Mouse (Mus musculus) cerebellum, postnatal 14 days (tissue): Measurements from ENCODE around the gene Plcxd1.
A peak's percentile ranks its signal among the peaks of the same experiment; 100 is the strongest.
"Not testable (repeated sequence)": the region's sequence is repeated elsewhere in the genome, so short reads cannot be mapped to it uniquely, and the experiment has no call there.

Source experiments
- DNase-seq, 2 experiments: peaks; one replicate each; pipeline ENCODE4 v3.0.0; 2021; ENCODE audit warnings: mixed read lengths in 2 of 2

The Plcxd1 gene

DNA sequence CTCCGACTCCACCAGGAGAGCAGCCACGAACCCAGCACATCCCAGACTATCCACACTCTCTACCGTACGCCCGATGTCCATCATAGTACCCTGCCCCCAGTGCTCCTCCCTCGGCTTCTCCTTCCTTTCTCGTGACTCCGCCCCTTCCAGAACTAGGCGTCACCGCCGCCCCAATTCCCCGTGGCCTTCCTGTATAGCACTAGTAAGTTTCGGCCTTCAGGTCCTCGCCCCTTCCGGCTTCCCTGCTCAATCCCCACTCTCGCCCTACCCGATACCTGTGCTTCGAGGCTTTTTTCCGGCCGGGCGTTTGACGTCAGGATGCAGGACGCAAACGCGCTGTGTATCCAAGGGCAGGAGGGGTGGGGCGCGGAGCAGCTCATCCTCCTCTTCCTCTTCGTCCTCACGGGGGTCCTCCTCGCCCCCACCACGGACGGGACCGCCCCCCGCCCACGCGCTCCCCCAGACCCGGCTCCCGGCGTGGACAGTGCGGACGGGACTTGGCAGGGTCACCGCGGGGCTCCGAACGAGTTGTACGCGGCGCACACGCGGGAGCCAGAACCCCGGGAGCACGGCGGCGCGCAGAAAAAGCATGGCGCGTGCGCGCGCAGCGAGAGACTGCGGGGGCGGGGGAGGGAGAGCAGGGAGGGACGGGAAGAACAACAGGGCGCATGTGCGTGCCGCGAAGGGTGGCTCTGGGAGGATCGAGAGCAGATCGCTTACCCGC lies 8.0 kb downstream of the Plcxd1 start, which contains the start of gene Gtpbp6:
Gene Gtpbp6 (minus strand): TSS at position 617 of the 724 bp plus-strand sequence.
- DNase-seq, result peak; percentile 95 to 96

DNA sequence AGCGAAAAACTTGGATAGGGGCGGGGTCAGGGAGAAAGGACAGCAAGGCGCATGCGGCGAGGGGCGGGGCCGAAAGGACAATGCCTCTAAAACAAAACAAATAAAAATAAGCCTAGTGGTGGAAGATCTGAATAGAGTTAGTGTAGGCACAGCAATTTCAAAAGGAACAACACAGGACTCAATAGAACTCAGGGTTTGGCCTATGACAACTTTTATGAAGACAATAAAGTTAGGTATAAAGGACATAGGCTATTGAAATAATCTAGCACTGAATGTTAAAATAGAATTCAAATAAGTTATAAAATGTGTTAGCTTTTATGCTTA lies 8.5 kb downstream of the Plcxd1 start:
- DNase-seq, result no peak

DNA sequence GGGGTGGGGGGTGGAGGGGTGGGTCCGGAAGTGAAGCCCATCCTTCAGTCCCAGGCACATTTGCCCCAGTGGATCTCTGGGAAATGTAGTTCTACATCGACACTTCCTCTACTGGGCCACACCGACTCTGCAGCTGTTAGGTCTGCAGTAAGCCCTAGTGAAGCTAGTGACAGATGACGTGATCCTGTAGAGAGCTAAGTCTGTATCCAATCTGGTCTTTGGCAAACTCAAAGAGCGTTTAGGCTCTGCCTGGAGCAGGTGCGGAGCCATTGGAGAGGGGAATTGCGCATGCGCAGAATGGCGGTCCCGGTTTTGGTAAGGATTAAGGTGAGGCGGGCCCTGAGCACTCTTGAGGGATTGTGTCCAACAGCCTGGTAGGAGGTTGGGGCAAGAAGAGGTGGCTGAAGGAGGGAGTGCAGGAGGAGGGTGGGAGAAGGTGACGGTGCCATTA lies 10.2 kb downstream of the Plcxd1 start, which contains the start of gene Zfp605:
Gene Zfp605 (plus strand): TSS at position 102 of the 451 bp plus-strand sequence.
- DNase-seq, result peak; percentile 96 to 98

DNA sequence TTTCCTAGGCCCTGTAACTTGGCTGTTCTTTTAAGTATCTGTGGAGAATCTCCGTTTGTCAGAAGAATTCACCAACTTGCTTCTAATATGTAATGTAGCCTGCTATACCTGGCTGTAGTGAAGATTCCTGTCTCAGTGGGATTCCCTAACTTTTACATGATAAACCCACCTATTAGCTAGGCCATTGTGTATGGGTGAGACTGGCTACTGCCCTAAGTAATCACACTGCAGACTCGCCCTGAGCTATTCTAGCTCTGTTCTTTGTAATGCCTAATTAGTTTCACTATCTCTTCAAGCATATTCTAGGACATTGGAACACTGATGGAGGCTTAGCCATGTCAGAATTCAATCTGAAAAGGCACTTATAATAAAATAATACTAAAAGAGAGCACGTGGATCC lies 22.6 kb downstream of the Plcxd1 start:
- DNase-seq, result not testable (repeated sequence)

DNA sequence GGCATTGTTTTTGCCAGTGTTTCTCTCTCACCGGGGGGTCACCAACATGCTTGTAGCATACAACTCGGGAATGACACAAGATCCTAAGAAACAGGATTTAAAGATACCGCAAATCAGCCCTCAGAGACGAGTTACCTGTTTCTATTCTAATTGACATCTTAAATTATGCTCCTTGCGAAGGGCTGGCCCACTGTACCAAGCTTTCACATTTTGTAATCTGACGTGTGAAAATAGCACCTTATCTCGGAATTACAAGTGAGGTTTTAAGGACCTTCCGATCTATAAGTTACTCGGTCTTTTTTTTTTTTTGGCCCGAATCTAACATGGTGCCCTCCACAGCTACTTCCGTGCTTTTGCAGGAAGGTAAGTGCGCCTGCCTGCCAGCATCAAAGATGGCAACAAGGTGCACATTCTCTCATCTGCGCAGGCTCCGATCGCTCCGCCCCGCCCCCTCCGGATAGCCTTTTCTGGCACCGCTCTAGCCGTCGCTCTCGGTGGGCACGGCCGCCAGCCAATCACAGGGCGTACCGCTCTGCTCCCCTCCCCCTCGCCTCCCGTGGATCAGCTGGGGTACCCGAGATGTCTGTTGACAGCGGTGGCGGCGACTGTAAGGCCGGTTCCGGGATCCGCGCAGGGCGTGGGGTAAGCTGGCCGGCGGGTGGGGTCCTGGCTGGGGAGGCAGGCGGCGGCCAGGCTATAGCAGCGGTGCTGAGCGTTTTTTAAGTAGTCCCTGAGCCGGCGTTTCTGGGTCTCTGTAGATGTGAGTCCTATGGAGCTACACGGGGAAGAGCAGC lies 35.7 kb downstream of the Plcxd1 start, which contains the start of gene Chfr:
Gene Chfr (plus strand): TSS at position 550 of the 794 bp plus-strand sequence.
- peak; percentile 100 for DNase-seq

DNA sequence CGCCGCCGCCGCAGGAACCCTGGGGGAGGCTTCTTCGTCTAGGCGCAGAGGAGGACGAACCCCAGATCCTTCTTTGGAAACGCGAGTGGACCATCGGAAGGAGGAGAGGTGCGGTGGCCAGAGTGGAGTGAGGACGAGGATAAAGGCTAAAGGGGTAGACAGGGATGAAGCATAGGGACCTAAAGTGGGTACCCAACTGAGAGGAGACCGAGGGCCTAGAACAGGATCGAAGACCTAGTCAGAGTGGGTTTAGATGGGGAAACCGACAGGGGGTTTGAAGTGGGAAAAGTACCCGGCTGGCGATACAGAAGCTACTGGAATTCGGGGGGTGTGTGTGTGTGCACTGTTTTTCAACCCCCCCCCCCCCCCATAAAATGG lies 36.3 kb downstream of the Plcxd1 start:
- no peak for DNase-seq

DNA sequence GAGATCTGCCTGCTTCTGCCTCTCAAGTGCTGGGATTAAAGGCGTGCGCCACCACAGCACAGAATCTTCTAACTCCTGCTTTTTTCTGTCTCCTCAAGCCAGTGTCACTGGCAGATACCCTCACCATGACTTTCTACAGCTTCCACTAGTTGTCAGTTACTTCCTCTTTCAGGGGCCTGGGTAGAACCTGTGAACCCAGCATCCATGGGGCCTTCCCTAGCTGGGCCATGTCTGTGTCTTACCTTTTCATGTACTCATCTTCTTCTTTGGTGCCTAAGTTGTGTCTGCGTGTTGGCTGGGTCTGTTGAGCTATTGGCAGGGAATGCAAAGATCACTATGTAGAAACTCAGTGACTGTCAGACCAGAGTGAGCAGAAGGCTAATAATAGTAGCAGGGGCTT lies 38.0 kb downstream of the Plcxd1 start:
- no peak for DNase-seq

DNA sequence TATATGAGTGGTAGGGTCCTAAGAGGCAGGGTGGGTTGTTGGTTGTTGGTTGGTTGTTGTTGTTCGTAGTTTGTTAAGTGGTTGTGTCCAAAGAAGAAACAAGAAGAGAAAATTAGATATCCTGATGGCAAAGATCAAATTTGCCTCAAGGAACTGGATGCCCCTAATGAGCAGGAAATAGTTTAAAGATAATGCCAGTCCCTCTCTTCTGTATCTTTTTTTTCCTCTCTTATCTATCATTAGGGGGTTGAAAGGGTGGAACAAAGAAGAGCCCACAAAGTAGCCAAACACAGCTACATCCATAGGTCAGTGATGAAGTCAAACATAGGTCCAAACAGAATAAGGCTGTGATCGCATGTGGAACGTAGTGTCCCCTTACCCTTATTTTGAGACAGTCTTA lies 39.6 kb downstream of the Plcxd1 start:
- no peak for DNase-seq

DNA sequence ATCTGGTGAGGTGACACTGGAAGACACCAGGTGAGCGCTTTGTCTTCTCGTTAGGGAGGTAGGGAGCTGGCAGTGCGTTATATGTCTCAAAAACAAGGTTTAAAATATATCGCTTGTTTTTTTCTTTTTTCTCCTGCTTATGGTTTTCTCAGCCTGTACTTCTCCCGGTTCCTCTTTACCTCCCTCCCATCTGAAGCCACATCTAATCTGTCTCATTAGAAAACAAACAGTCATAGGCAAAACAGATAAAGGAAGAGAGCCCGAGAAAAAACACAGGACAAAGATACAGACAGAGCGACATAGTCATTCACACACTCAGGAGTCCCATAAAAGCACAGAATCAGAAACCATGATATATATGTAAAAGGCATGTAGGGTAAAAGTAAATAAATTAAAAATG lies 40.7 kb downstream of the Plcxd1 start:
- DNase-seq, result no peak

DNA sequence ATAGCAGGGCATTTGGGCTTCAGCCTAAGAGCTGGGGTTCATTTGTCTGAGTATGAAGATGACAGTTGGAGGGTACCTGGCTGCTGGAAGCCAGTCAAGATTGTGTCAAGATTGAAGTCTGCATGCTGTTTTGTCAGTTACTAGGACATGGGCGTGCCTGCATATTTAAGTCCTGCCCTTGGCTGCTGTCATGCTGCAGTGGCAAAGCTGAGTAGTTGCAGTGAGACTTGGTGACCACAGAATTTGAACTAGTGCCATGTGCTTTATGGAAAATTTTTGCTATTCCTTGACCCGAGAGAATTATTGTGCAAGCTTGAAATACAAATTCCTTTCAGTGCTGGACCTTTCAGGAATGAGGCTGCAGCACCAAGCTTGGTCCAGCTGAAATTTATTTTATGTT lies 42.5 kb downstream of the Plcxd1 start:
- no peak for DNase-seq

DNA sequence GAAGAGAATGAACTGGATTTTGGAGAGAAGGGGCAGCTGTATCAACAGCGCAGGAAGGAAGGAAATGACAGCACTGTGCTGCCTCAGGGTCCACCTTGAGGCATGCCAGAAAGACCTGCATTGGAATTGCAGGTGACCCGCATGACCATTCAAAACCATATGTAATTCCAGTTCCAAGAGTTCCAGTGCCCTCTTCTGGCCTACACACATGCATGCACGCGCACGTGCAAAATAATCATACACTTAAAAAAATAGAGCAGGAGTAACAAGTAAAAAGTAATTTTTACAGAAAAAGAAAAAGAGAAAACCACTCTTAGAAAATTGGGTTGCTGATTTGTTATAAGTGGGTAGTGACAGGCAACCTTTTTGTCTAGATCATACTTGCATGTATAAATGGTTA lies 43.2 kb downstream of the Plcxd1 start:
- peak; percentile 9 to 15 for DNase-seq
